Mouse (Mus musculus): ENCODE measurements around the gene Atxn1.

GRCm38 (mm10) chr13:45775516-45775915 is 189.3 kb downstream of the Atxn1 start:
- no peak for TF ChIP-seq CTCF (IDR thresholded peaks at IDR 0.05; ENCODE audit: extremely low read depth, insufficient read length, insufficient replicate concordance, low read depth, low read length)
- TF ChIP-seq POLR2A (IDR thresholded peaks at IDR 0.05; ENCODE audit: low read depth, low read length) = no peak
